In the genomic region with DNA sequence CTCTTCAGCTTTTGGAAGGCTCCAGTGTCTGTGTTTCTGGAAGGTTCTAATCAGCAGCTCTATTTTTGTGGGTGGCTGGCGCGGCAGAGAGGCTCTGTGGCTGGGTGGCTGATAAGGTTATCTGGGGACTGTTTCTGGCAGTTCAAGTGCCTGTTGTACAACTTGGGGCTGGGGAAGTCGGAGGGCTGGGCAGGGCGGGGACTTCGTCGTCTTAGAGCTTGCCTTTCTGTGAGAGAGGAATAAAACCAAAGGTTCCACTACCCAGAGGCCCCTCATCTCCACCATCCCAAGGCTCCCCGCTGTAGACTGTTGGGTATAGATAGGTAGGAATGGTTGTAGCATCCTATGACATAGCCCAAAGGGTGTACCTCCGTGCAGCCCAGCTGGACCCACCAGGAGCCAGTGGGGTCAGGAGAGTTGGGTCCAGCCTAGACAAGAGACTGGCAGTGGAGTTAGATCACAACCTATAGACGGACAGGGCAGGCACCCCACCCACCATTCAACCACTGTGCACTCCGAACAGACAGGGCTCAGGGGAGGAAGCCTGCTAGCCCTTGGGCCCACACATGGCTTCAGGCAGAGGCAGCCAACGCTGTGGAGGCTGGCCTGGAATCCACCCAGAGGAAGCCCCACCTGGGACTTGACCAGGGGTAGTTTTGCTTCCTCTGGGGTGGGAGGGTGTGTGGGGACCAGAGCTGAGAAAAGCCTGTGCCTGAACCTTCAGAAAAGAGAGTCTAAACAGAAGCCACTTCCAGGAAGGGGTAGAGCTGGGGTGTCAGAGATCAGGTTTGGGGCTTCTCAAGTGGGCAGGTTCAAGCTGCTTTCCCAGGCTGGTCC, we compare ENCODE assay signal across 7 mouse cellular contexts.
A peak's percentile ranks its signal among the peaks of the same experiment; 100 is the strongest.
DNase-seq lines count a peak whose midpoint lies in the region; ATAC-seq and TF ChIP-seq lines count a peak whose summit lies in the region.

No protein-coding gene starts in this region.

- peak overlapping the region; percentile 75 for H3K4me2 ChIP-seq in liver, embryonic 16.5 days (ENCODE audit: low read depth, low read length)
- no peak overlapping the region for H3K4me2 ChIP-seq in forebrain, embryonic 13.5 days

- WGBS in thymus, adult 2 months, result 16% methylated on average over 11 of the region's 11 CpGs
- whole genome bisulfite sequencing in liver, embryonic 16.5 days (ENCODE audit: insufficient replicate concordance), result 8% methylated on average over 11 of the region's 11 CpGs
- 84% methylated on average over 11 of the region's 11 CpGs for WGBS in forebrain, embryonic 13.5 days

- no peaks in the 10 kb centered on the region for H3K27me3 ChIP-seq in thymus, adult 2 months (ENCODE audit: control insufficient read depth, insufficient read depth, low read length)
- no peaks in the 10 kb centered on the region for H3K27me3 ChIP-seq in liver, embryonic 16.5 days (ENCODE audit: control insufficient read depth, insufficient read depth, low read depth, low read length)
- H3K27me3 ChIP-seq in forebrain, embryonic 13.5 days, result no peaks in the 10 kb centered on the region

- TF ChIP-seq CTCF in thymus, adult 2 months (IDR thresholded peaks at IDR 0.05; ENCODE audit: borderline replicate concordance, control insufficient read depth, extremely low read depth, insufficient read depth, low read length, poor library complexity), result no peak

- no peaks in the 10 kb centered on the region for H3K9me3 ChIP-seq in liver, embryonic 16.5 days (replicated peaks; ENCODE audit: control insufficient read depth, low read length)
- H3K9me3 ChIP-seq in forebrain, embryonic 13.5 days (replicated peaks), result no peaks in the 10 kb centered on the region

- peaks cover 43% of the 10 kb centered on the region for H3K4me1 ChIP-seq in thymus, adult 2 months (replicated peaks; ENCODE audit: control insufficient read depth, insufficient read depth, low read length)
- H3K4me1 ChIP-seq in liver, embryonic 16.5 days (ENCODE audit: control insufficient read depth, low read depth, low read length), result peaks cover 89% of the 10 kb centered on the region
- no peaks in the 10 kb centered on the region for H3K4me1 ChIP-seq in forebrain, embryonic 13.5 days

- H3K9ac ChIP-seq in liver, embryonic 16.5 days (ENCODE audit: low read depth, low read length), result peak overlapping the region; percentile 74
- H3K9ac ChIP-seq in forebrain, embryonic 13.5 days, result no peak overlapping the region

- DNase-seq in thymus, adult 2 months, result peak; percentile 9
- DNase-seq in thymus, postnatal 14 days, result no peak
- DNase-seq in heart, adult 9 months (ENCODE audit: low spot score in 2 of 2), result peak; percentile 80 to 83
- no peak for DNase-seq in cerebellum, postnatal 4 days (ENCODE audit: low spot score in 2 of 2)
- DNase-seq in layer of hippocampus, adult 9-10 months (ENCODE audit: low spot score), result no peak

- no peak overlapping the region for H3K4me3 ChIP-seq in thymus, adult 2 months (ENCODE audit: control insufficient read depth, insufficient read depth, low read length)
- H3K4me3 ChIP-seq in liver, embryonic 16.5 days (ENCODE audit: low read depth, low read length), result peak overlapping the region; percentile 39
- H3K4me3 ChIP-seq in forebrain, embryonic 13.5 days, result no peak overlapping the region

- H3K36me3 ChIP-seq in thymus, adult 2 months (ENCODE audit: control insufficient read depth, insufficient read depth, low read length), result no peaks in the 10 kb centered on the region
- no peaks in the 10 kb centered on the region for H3K36me3 ChIP-seq in liver, embryonic 16.5 days (ENCODE audit: control insufficient read depth, insufficient read depth)
- H3K36me3 ChIP-seq in forebrain, embryonic 13.5 days (ENCODE audit: poor library complexity, severe bottlenecking), result no peaks in the 10 kb centered on the region

- no peak for TF ChIP-seq POLR2A in thymus, adult 2 months (IDR thresholded peaks at IDR 0.05; ENCODE audit: control insufficient read depth, extremely low read depth, insufficient read depth, low read length, poor library complexity)

- peak overlapping the region; percentile 32; the same call in 1 of the 2 replicates for H3K27ac ChIP-seq in thymus, adult 2 months (ENCODE audit: control insufficient read depth, insufficient read depth, low read length)
- H3K27ac ChIP-seq in liver, embryonic 16.5 days (ENCODE audit: low read length), result peak overlapping the region; percentile 99
- no peak overlapping the region for H3K27ac ChIP-seq in forebrain, embryonic 13.5 days

- peak; percentile 94 for ATAC-seq in liver, embryonic 16.5 days (ENCODE audit: low read depth)
- no peak for ATAC-seq in forebrain, embryonic 13.5 days

Comparison
In these comparisons a context has a peak if more than half of its experiments do, and no peak if none do; other contexts are left out.
1. DNase-seq: peak in thymus, adult 2 months (single experiment) and heart, adult 9 months (2 of 2); none in thymus, postnatal 14 days (single experiment), cerebellum, postnatal 4 days (0 of 2) and layer of hippocampus, adult 9-10 months (single experiment).